Mouse (Mus musculus): ENCODE results near the gene Atxn7l3.
A peak's percentile ranks its signal among the peaks of the same experiment; 100 is the strongest.

Gene Atxn7l3

DNA sequence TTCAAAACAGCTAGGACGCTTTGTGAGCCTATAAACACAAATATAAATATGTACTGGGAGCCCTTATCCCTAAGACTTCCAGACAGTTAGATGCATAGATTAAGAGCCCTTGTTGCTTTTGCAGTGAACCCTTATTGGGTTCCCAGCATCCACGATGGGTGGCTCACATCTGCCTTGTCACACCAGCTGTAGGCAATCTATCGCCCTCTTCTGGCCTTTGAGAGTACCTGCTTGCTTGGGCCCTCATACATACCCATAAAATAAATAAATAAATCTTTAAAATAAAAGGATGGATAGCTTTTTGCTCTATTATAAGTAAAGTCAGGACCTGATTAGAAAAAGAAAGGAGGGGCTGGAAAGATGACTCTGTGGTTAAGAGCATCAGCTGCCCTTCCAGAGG, 37.9 kb downstream of the Atxn7l3 start:
- no peak for DNase-seq

DNA sequence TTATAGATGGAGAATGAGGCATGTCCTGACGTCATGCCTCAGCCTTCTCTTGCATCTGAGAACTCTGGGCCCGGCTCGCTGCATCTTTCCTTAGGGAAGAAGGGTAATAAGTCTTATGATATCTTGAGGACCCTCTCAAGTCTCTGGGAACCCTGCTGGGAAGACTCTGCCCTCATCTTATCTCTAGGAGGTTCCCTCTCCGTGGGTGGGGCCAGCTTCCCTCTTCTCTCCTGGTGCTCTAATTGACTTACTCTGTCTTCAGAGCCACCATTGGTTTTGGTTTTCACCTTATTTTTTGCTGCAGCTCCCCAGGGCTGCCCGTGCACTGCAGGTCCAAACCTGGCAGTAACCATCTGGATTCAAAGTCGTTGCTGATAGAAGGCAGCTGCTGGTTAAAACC, 38.3 kb downstream of the Atxn7l3 start:
- no peak for DNase-seq

DNA sequence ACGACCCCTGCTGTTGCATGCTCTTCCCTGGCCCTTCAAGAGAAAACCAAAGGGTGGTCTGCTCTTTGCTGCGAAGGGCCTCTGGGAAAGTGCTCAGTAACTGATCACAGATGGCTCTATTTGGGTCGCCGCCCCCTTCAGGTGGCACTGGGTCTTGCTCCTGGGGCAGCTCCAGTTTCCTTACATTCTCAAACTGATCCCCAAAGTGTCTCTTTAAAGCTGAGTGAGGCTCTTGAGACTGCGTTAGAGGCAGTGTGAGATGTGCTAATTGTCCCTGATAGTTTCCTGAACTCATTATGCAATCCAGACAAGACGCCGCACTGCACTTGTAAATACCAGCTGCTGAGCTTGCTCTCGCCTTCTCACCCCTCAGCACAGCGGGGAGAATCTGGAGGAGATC, 38.9 kb downstream of the Atxn7l3 start:
- no peak for DNase-seq

DNA sequence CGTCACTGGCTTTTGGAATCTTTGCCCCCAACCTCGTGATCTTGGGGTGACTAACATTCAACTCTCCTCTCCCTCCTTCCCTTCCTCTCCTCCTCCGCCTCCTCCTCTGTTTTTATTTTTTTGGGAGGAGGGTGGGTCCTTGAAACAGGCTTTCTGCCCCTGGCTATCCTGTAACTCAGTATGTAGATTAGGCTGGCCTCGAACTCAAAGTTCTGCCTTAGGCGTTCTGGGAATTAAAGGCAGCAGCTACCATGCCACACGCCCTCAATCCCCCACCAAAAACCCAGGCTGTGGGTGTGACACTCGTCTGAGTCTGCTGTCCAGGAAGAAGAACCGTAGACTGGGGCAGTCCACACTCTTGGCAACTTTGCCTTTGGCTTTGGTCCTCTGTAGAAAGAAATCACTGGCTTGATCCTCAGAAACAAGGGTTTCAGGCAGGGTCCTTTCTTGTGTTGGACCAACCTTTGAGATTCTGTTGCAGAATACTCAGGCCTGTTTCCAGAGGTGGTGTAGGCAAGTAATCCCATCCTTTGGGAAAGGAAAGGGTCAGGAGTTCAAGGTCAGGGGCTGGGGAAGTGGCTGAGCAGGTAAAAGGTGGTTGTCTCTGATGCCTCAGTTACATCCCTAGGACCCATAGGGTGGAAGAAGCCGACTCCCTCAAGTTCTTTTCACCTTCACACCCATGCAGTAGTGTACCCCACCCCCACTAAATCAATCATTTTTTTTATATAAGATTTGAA, 46.9 kb downstream of the Atxn7l3 start:
- DNase-seq, result no peak

- peak; percentile 90 to 92 for DNase-seq
These were observed 47.7 kb downstream of the Atxn7l3 start, which contains the start of gene BC030867 for GRCm38 (mm10) chr11:102248630-102249230. Gene BC030867 (plus strand): TSS chr11:102248882.

GRCm38 (mm10) chr11:102246871-102247270, 49.6 kb downstream of the Atxn7l3 start:
- DNase-seq, result no peak

DNA sequence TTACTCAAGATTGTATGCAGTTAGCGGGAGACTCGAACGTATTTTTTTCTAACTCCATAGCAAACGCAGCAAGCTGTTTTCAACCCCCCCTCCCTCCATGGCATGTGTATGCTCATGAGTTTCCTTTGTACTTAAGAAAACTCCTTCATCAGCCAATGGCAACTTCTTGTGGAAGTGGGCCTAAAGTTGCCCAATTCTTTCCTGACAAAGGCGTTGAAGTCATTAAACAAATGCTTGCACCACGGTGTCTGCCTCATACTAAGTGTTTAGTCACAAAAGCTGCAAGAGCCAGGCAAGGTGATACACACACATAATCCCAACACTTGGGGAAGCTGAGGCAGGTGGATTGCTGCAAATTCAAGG, 50.2 kb downstream of the Atxn7l3 start:
- DNase-seq, result peak in 1 of 2 experiments; percentile 23

DNA sequence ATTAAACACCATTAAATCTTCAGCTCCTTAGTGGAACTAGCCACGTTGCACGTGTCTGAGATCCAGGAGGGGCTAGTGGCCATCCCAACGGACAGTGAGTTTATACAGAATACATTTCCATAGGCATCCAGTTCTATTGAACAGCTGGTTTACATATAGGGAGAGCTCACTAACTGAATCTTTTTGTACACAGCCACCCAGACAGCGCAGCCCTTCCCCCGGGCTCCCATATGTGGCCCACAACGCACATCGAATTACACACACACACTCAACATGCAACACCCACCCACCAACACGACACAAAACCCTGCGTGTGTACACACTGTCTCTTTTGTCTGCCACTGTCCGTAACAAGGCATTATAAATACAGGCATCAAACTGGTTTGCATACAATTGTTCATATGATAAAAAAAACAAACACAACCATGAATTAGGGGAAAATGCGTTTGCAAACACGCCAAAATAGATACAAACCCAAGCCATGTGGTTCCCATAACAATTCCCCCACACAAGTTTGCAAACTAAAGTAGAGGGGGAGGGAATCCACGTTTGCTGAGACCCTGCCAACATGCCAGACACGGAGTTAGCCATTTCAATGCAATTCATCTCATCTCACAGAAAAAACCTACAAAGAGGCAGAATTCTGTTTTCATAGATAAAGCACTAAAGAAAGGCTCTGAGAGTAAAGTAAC, 50.7 kb downstream of the Atxn7l3 start:
- no peak for DNase-seq

DNA sequence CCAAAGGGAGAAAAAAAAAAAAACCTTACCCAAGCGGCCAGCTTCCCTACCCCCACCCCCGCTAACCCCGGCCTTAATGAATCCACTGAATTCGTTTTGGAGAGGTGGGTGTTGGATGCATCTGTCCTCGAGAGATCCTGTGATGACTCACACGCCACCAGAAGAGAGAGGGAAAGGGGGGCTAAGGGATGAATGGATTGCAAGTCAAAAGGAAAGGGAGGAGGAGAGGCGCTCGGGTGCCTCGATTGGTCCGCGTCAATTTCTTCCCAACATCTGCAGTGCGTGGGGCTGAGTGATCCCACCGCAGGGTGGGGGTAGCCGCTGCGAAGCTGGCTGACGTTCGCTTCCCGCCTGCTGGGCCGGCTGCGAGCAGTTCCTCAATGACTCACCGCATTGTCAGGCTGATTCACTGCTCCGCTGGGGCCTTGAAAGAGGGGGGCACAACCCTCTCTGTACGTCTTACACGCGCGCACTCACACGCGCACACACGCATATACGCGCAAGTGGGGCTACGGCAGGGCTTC, 51.4 kb downstream of the Atxn7l3 start:
- DNase-seq, result peak in 1 of 2 experiments; percentile 53

DNA sequence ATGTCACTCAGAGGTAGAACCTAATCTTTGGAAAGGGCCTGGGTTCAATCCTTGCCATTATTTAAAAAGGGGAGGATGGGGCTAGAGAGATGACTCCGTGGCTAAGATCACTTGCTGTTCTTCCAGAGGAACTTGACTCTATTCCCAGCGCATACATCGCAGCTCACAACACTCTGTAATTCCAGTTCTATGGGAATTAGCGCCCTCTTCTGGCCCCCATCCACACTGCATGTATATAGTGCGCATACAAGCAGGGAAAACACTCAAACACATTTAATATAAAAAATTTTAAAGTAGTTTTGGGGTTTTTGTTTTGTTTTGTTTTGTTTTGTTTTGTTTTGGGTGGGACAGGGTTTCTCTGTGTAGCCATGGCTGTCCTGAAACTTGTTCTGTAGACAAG, 54.6 kb downstream of the Atxn7l3 start:
- DNase-seq, result no peak

DNA sequence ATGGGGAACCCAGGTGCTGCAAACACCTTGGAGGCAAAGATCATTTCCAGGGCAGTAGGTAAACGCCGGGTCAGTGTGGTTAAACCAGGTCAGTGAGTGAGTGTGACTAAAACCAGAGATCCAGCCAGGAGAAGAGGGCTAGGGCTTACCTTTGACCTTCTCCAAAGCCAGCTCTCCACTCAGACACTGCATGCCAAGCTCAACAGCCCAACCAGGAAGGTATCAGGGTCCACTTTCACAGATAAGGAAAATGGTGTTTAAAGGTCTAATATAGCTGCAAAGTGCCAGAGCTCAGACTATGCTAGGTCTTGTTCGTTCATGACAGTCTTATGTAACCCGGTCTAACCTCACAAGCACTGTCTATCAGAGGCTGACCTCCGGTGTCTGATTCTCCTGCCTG, 55.2 kb downstream of the Atxn7l3 start:
- no peak for DNase-seq

DNA sequence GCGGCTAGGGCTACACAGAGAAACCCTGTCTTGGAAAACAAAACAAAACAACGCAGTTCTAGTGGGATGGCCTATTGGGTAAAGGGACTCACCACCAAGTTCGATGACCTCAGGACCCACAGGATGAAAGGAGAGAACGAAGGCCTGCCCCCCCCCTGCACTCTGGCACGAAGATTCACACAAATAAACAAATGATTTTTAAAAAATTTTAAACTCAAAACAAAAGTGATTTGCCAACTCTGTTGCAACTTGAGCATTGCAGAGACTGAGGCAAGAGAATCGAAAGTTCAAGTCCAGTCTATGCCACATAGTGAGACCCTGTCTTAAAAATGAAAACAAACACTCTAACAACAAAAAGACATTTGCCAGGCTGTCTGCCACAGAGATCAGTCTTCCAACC, 55.8 kb downstream of the Atxn7l3 start:
- DNase-seq, result no peak

Data from lung, adult 18-20 months (tissue).